Mouse (Mus musculus) spleen, postnatal 10 days (tissue): Measurements from ENCODE around the gene Tarbp1.

Experiments used
- DNase-seq, 2 experiments: peaks; one replicate each; pipeline ENCODE4 v3.0.0; 2021 to 2022; ENCODE audit warnings: low spot score in 2 of 2

The Tarbp1 gene

GRCm38 (mm10) chr8:126474299-126475187 is at the start of gene Tarbp1:
Tarbp1 (minus strand) TSS chr8:126475065.
- DNase-seq: peak; percentile 77 to 88

GRCm38 (mm10) chr8:126524233-126524985 is 49.5 kb upstream of the Tarbp1 start:
- peak in 1 of 2 experiments; percentile 35 for DNase-seq

GRCm38 (mm10) chr8:126523060-126523574 is 48.3 kb upstream of the Tarbp1 start:
- no peak for DNase-seq

GRCm38 (mm10) chr8:126519447-126519975 is 44.6 kb upstream of the Tarbp1 start:
- no peak for DNase-seq

DNA sequence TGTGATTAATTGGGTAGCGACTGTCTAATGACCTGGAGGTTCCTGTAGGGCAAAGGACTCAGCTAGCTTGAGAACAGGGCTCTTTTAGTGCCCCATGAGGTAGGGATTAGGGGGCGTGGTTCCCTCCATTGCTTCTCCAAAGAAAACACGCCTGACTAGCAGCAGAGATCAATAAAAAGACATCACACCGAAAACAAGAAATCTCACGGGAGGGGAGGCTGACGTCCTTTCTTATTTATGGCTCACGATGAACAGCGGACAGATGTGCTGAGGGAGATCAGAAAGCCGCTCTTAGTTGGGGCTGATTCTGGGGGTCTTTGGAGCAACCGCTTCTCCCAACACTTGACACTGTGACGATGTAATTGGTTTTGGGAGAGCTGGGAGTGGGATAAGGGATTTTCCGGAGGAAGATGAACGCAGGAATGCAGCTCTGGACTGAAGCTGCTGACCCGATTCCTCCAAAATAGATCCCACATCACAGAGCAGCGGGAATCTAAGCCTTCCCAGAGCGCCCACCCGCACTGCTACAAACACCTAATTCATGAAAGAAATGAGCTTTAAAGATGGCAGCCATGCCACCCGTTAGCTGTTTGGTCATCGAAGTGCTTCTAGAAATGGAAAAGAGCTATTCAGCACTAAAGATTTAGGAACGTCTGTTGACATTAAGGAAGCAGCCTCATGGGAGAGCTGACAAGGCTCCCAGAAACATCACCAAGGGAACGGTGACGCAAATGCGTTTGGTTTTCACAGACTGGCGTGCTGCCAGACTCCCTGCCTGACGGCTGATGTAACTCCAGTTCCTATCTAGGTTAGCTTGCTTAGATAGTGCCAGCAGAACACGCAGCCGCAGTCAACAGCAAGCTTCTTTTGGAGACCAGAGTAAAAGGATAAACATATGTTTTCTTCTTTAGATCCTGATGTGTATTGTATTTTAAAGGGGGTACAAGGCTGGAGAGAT is 42.0 kb upstream of the Tarbp1 start:
- DNase-seq: peak; percentile 24 to 73

DNA sequence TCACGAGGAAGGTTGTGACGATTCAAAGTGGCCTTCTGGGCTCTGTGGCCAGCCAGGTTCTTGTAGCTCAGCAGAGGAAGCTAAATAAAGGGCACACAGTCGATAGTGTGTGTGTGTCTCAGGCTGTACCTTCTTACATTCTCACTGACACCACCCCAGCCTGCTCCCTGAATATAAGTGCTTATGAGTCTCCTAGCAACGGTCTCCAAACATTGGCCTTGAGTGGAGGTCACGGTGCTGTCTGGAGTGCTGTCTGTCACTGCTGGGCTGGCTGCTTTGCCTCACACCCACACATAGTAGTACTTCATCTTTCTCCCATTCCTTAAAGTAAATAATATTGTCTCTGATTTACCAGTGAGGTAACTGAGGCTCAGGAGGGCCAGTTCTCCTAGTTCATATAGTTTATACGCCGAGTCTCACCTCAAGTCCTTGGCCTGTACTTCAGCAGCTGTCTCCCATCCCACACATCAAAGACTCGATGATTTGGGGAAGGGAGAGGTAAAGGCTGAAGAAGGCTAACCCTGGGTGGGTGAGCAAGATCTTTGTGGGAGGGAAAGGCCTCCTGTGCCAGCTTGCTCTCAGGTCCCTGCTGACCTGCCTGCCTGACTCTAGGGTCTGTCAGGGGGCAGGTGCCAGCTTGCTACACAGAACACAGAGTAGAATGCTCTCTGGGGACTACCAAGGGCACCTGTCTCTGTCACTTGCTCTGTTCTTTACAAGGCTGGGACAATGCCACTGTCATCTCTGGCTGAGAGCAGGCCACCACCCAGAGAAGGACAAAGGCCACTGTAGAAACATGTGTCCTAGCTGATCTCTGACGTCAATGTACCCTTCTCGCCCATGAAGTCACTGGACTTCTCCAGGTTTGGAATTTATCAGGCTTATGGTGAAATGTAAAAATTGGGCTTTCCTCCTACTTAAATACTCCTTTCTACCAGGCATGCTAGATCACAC is 39.4 kb upstream of the Tarbp1 start:
- no peak for DNase-seq

DNA sequence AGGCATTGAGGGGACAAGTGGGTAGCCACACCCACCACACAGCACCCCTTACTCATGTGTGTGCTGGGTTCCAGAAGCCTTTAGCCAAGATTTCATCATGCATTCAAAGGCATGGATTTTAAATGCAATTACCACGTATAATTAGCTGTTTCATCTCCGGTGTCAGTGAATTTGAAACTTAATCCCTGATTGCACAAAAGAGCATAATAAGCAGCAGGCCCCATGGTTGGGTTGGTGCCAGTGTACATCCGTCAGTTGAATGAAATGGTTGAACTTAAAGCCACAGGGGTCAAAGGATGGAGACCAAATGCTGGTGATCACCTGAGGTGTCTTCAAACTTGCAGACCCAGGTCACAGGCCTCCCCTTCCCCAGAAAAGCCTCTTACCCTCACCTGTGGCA is 36.0 kb upstream of the Tarbp1 start:
- no peak for DNase-seq

DNA sequence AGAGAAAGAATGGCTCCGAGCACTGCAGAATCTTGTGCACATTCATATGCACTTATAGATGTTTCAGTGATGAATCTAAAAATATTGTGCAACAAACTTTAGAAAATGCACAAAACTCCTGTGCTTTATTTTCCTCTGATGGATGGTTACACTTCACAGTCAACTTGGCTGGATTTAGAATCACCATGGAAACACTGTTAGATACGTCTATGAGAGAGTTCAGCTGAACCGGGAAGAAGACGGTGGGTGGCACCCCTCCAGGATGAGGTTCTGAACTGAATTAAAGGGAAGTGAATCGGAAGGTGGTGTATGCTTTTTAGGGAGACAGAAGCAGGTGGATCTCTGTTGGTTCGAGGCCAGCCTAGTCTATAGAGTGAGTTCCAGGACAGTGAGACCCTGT is 34.8 kb upstream of the Tarbp1 start:
- DNase-seq: no peak

DNA sequence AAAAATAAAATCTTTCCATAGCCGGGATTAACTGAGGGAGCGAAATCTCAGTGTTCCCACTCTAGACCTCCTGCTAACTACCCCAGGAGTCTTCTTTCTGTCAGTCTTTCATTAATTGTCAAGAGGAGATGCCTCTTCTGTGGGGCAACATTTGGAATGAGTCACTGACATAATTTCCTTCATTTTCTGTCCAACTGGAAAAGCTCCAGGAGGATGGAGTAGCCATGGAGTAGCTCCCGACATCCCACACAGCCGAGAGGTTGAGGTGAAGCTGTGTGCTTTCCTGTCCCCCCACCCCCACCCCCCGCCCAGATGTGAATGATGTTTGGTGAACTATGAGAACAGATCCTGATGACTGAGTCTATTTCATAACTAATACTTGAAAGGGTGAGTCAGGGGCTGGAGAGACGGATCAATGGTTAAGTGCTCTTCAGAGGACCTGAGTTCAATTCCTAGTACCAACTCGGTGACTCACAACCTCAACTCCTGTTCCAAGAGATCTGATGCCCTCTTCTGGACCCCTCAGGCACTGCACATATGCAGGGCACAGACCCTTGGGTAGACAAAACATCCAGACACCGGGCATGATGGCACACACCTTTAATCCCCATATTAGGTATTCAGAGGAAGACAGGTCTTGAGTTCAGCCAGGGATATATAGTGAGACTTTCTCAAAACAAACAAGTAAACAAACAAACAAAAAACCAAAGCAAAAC is 34.2 kb upstream of the Tarbp1 start:
- DNase-seq: no peak

DNA sequence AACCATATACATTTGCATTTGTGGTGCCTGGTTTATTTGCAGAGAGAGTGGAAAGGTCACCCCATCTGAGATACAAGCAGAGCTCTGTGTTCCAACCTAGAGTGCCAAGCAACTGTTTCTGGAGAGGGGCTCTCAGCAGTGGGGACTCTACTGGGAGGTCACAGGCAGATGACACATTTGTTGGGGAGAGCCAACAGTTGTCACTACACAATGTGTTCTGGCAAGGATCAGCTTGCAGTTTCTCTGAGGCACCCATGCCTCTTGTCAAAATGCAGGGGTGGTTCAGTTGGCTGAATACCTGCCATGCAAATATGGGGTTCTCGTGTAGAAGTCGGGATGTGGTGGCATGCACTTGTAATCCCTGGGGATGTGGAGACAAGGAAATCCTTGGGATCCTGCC is 33.4 kb upstream of the Tarbp1 start:
- DNase-seq: no peak

GRCm38 (mm10) chr8:126504492-126505182 is 29.8 kb upstream of the Tarbp1 start:
- no peak for DNase-seq

GRCm38 (mm10) chr8:126502722-126503121 is 27.9 kb upstream of the Tarbp1 start:
- DNase-seq: no peak

- no peak for DNase-seq
These were observed 24.5 kb upstream of the Tarbp1 start for GRCm38 (mm10) chr8:126499371-126499770.

DNA sequence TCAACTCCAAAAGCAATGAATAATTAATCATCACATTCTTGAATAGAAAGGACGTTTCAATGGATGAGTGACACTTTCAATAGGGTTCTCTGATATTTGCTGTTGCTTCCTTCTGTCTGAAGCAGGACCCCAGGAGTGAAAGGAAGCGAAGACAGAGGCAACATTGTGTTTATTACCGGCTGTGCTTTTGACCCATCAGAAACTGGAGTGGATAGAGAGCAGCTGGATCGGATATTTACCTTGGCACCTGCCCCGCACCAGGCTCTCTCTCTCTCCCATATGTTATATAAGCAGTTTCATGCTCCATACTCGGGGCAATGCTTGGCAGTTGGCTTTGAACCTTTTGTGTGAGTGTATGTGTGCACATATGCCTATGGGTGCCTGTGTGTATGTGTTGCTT is 23.6 kb upstream of the Tarbp1 start:
- no peak for DNase-seq

DNA sequence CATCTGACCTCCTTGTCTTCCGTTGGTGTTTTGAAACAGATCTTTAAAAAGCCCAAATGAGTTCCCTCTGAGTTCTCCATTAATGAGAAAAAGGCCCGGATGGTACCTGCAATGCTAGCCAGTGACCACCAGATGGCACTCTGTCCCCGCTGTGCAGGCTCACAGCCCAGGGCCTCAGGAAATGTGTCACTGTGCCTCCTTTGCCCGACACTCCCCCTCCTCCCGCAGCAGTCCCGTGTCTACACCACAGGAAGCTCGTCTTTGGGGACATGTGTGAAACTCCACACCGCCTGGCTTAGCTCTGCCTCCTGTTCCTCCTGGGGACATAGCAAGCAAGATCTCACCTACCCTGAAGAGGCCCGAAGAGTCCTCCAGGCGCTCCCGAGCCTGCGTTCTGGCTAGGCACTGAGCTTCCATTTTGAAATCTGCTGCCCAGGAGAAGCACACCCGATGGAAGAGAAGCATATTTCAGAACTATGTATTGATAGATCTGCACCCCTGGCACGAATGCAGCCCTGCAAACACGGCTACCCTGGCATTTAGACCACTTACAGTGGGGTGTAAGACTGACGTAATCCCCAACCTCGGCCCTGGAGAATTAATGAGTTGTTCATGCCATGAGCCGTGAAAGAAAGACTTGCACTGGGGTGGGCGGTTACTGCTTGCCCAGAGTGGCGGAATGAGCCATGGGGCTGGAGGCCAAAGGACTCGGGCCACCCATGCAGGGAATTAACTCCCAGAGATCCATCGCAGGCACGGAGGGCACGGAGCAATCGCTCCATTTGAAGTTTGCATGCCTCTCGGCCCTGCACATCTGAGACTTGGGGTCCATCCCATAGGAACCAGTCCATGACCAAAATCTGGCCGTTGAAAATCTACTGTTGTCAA is 22.9 kb upstream of the Tarbp1 start:
- peak; percentile 76 to 86 for DNase-seq

DNA sequence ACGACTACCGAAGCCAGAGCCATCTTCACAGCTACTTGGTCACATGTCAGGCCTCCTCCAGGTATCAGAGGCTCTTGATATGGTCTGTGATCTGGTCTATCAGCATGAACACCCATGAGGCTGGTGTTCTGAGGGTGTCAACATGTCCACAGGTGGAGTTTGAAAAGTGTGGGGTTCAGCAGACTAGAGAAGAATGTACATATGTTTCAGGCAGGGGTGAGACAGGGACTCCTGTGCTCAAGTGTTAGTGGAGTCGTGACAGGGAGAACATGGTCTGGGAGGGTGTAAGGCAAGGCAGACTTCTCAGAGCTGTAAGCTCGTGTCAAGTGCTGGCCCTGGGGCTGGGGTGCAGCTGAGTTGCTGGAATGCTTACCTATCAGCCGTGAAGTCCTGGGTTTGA is 22.1 kb upstream of the Tarbp1 start:
- no peak for DNase-seq

DNA sequence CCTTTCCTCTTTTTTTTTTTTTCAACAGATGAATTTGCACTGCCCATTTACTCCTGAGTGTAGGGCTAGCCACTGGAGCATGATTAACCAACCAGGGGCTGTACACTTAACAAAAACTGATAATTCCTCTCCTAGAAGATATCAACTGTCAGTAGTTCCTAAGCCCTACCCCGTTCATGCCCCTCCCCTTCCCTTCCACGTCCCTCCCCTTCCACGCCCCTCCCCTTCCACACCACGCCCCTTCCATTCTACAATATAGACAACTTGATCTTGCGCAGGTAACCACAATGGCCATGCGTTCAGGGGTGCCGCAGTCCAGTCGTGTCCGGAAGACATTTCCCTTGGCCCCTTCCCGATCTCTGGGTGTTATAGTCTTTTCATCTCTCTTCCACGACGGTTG is 20.6 kb upstream of the Tarbp1 start:
- no peak for DNase-seq
